Mouse (Mus musculus) forebrain, embryonic 16.5 days (tissue): ENCODE measurements at regions not wholly inside any gene's neighbourhood (a gene's known extent, or its start where the extent isn't known, plus 50 kb on each side); places are given as distances from the start of the nearest gene placed in this dataset.

ENCODE experiments used
- ATAC-seq: fragments of 200-750 bp; cut with Nextera tagmentation; 2 replicates; pipeline ENCODE4 v1.8.0; 2017; ENCODE audit warnings: mild to moderate bottlenecking, moderate library complexity
- H3K27ac ChIP-seq: fragments of 300-500 bp; sonication (generic); 2 replicates; pipeline ENCODE4 v1.5.1; 2014; ENCODE audit warnings: low read length, control low read depth
- H3K27me3 ChIP-seq: fragments of 300-500 bp; sonication (generic); replicated peaks from 2 replicates; pipeline ENCODE4 v1.6.1; 2014; ENCODE audit warnings: low read length; ENCODE audit not compliant: control insufficient read depth, insufficient read depth
- H3K36me3 ChIP-seq: fragments of 300-500 bp; sonication (generic); 2 replicates; pipeline ENCODE4 v1.6.1; 2014; ENCODE audit not compliant: control insufficient read depth, insufficient read depth
- H3K4me1 ChIP-seq: fragments of 300-500 bp; sonication (generic); replicated peaks from 2 replicates; pipeline ENCODE4 v1.6.1; 2014; ENCODE audit warnings: low read length; ENCODE audit not compliant: control insufficient read depth, insufficient read depth
- H3K4me2 ChIP-seq: fragments of 300-500 bp; sonication (generic); 2 replicates; pipeline ENCODE4 v1.6.1; 2014; ENCODE audit warnings: mild to moderate bottlenecking, low read length, control low read depth
- H3K4me3 ChIP-seq: fragments of 300-500 bp; sonication (generic); replicated peaks from 2 replicates; pipeline ENCODE4 v1.5.1; 2014; ENCODE audit warnings: mild to moderate bottlenecking, low read length, control low read depth
- H3K9ac ChIP-seq: fragments of 300-500 bp; sonication (generic); replicated peaks from 2 replicates; pipeline ENCODE4 v1.6.1; 2014; ENCODE audit warnings: low read depth, low read length, control low read depth
- H3K9me3 ChIP-seq: fragments of 300-500 bp; sonication (generic); 2 replicates; pipeline ENCODE4 v1.6.1; 2016; ENCODE audit warnings: low read length; ENCODE audit not compliant: control insufficient read depth
- WGBS: fragments of 180-500 bp; shearing (Covaris S2); extraction: QIAGEN DNeasy Blood & Tissue Kit; methylation state at CpG from one replicate; pipeline ENCODE4 v1.1.7; 2014; 5-methylcytosine and 5-hydroxymethylcytosine counted together

GRCm38 (mm10) chr7:68550330-68550729 is 198.7 kb downstream of the Arrdc4 start:
- Histone ChIP-seq H3K9ac (no peak overlapping the region), H3K9me3 (no peaks in the 10 kb centered on the region), H3K36me3 (no peaks in the 10 kb centered on the region), H3K4me1 (no peaks in the 10 kb centered on the region), H3K4me3 (no peak overlapping the region), H3K27me3 (no peaks in the 10 kb centered on the region), H3K4me2 (no peak overlapping the region), H3K27ac (no peak overlapping the region)
- 40% methylated on average over 3 of the region's 3 CpGs for WGBS
- no peak for ATAC-seq

DNA sequence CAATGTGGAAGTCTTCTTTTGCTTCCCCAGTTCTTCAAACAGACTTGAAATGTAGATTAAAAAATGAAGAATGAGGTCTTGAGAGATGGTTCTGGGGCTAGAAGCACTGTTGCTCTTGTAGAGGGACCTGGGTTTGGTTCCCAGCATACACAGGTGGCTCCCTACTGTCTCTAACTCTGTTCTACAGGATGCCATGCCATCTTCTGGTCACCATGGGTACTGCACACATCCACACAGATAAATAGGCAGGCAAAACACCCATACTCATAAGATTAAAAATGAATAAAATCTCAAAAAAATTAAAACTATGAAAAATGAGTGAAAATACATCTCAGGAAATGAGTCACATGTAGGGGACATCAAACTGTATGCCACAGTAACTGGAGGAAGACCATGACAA is 200.9 kb downstream of the Arrdc4 start:
- Histone ChIP-seq H3K27me3 (no peaks in the 10 kb centered on the region), H3K4me2 (no peak overlapping the region), H3K4me1 (no peaks in the 10 kb centered on the region), H3K9me3 (no peaks in the 10 kb centered on the region), H3K27ac (no peak overlapping the region), H3K36me3 (no peaks in the 10 kb centered on the region), H3K4me3 (no peak overlapping the region), H3K9ac (no peak overlapping the region)
- no peak for ATAC-seq

DNA sequence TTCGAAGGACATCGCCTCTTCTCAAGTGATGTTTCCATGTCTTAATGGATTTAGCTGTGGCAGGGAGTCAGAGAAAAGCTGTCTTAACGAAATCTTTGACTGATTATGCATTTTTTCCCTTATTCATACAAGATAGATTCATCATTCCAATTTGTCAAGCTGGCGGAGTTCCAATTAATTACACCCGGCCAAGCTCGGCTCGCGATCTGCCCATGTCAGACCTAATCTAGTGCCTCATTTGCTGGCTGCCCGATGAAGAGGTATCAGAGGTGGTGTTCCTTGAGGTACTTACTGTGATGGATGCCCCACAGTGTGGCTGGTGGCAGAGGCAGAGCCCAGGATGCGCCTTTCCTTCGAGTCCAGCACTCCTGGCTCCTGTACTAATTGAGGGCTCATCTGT is 204.9 kb downstream of the Arrdc4 start:
- WGBS: 69% methylated on average over 11 of the region's 11 CpGs
- H3K27me3 ChIP-seq: no peaks in the 10 kb centered on the region
- H3K9ac ChIP-seq: no peak overlapping the region
- ATAC-seq: no peak
- H3K36me3 ChIP-seq: no peaks in the 10 kb centered on the region
- H3K4me3 ChIP-seq: no peak overlapping the region
- H3K9me3 ChIP-seq: no peaks in the 10 kb centered on the region
- no peaks in the 10 kb centered on the region for H3K4me1 ChIP-seq
- no peak overlapping the region for H3K4me2 ChIP-seq
- H3K27ac ChIP-seq: no peak overlapping the region

GRCm38 (mm10) chr7:68509096-68509495 is 235.5 kb downstream of the Fam169b start:
- no peak for ATAC-seq
- Histone ChIP-seq H3K9me3 (peaks cover 2% of the 10 kb centered on the region; the same call in 1 of the 2 replicates), H3K4me2 (no peak overlapping the region), H3K36me3 (no peaks in the 10 kb centered on the region), H3K27me3 (no peaks in the 10 kb centered on the region), H3K27ac (no peak overlapping the region), H3K4me1 (no peaks in the 10 kb centered on the region), H3K9ac (no peak overlapping the region), H3K4me3 (no peak overlapping the region)
- 88% methylated on average over 6 of the region's 6 CpGs for WGBS

DNA sequence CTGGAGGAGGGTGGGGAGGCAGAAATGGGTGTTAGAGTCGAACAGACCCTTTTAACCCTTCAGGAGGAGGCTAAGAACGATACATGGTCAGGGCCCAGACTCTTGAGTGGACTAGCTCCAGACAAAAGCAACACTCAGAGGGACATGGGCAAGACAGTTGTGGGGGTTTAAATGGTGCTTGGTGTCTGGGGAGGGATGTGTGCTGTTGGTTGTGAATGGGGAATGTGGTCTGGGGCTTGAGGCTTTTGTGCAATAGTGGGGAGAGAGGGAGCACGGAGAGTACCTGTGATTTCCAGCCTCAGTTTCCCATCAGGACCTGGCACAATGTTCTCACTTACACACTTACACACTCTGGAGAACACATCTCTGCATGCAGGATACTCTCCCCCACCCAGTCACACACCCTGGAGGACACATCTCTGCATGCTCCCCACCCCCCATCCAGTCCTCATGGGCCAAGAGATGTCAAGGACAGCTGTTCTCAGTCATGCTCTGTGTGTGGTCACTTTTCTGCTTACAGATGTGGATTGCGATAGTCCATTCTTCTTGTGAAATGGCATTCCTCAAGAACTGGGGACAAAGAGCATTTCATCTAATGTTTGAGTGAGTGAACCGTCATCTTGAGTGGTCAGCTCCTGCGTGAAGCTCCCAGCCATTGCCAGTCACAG is 217.6 kb downstream of the Fam169b start:
- WGBS: 84% methylated on average over 6 of the region's 6 CpGs
- Histone ChIP-seq H3K4me2 (no peak overlapping the region), H3K9me3 (no peaks in the 10 kb centered on the region)

GRCm38 (mm10) chr7:68486676-68487075 is 213.0 kb downstream of the Fam169b start:
- peak; percentile 52; the same call in 1 of the 2 replicates for ATAC-seq
- H3K4me2 ChIP-seq: no peak overlapping the region
- no peak overlapping the region for H3K4me3 ChIP-seq
- H3K36me3 ChIP-seq: no peaks in the 10 kb centered on the region
- H3K9ac ChIP-seq: no peak overlapping the region
- H3K27me3 ChIP-seq: no peaks in the 10 kb centered on the region
- 79% methylated on average over 3 of the region's 3 CpGs for WGBS
- no peaks in the 10 kb centered on the region for H3K9me3 ChIP-seq
- H3K27ac ChIP-seq: no peak overlapping the region
- H3K4me1 ChIP-seq: no peaks in the 10 kb centered on the region

More for the DNA sequence above, 217.6 kb downstream of the Fam169b start:
- Histone ChIP-seq H3K9ac (no peak overlapping the region), H3K4me1 (no peaks in the 10 kb centered on the region), H3K36me3 (no peaks in the 10 kb centered on the region), H3K4me3 (no peak overlapping the region), H3K27ac (no peak overlapping the region), H3K27me3 (no peaks in the 10 kb centered on the region)
- ATAC-seq: no peak

DNA sequence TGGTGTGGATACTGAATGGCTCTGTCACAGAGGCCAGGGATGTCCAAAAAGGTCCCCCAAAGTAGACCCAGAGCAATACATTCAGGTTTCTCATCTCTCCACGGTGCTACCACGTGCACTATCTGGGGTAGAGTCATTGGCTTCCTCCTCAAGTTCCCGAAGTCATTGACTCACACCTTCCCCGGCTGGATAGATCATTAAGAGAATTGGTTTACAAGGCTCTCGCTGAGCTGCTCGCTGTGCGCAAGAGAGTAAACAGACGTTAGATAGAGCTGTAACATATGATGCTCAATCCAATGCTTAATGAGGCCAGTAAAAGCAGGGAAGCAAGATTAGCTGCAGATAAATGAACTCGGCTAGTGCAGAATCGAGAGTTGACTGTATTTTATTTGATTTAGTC is 208.9 kb downstream of the Fam169b start:
- Histone ChIP-seq H3K4me3 (no peak overlapping the region), H3K36me3 (no peaks in the 10 kb centered on the region), H3K27me3 (0 out of 2 replicates have a peak, but pooled peaks cover 2% of the 10 kb centered on the region), H3K9me3 (no peaks in the 10 kb centered on the region), H3K9ac (no peak overlapping the region), H3K4me2 (no peak overlapping the region), H3K27ac (no peak overlapping the region), H3K4me1 (no peaks in the 10 kb centered on the region)
- no peak for ATAC-seq
- 63% methylated on average over 10 of the region's 10 CpGs for WGBS

GRCm38 (mm10) chr7:68480770-68481169 is 207.1 kb downstream of the Fam169b start:
- 0 out of 2 replicates have a peak, but pooled peaks cover 2% of the 10 kb centered on the region for H3K27me3 ChIP-seq
- H3K9me3 ChIP-seq: no peaks in the 10 kb centered on the region
- H3K36me3 ChIP-seq: no peaks in the 10 kb centered on the region
- no peak overlapping the region for H3K9ac ChIP-seq
- no peak overlapping the region for H3K4me3 ChIP-seq
- no peak overlapping the region for H3K4me2 ChIP-seq
- no peak overlapping the region for H3K27ac ChIP-seq
- H3K4me1 ChIP-seq: no peaks in the 10 kb centered on the region
- ATAC-seq: peak; percentile 70
- WGBS: 30% methylated on average over 7 of the region's 7 CpGs

DNA sequence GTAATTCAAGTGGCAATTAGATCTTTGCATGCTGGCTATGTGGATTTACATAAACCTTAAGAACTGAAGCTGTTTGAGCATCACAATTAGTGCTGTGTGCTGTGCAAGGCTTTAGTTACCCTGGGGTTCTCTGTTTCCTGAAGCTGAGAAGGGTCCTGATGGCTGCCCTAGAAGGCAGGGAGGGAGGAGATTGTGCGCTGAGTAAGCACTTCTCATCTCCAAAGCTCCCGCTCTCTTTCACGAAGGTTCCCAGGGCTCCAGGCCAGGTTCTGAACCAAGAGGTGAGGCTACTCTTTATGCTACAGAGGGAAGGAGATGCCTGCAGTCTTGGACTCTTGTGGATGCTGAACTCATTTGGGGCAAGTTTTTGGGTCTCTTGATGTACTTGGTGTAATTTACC is 206.7 kb downstream of the Fam169b start:
- no peak overlapping the region for H3K9ac ChIP-seq
- peak; percentile 58; the same call in 1 of the 2 replicates for ATAC-seq
- H3K4me1 ChIP-seq: no peaks in the 10 kb centered on the region
- no peaks in the 10 kb centered on the region for H3K36me3 ChIP-seq
- H3K9me3 ChIP-seq: no peaks in the 10 kb centered on the region
- H3K4me2 ChIP-seq: no peak overlapping the region
- WGBS: 51% methylated on average over 3 of the region's 3 CpGs
- H3K4me3 ChIP-seq: no peak overlapping the region
- 0 out of 2 replicates have a peak, but pooled peaks cover 2% of the 10 kb centered on the region for H3K27me3 ChIP-seq
- H3K27ac ChIP-seq: no peak overlapping the region

DNA sequence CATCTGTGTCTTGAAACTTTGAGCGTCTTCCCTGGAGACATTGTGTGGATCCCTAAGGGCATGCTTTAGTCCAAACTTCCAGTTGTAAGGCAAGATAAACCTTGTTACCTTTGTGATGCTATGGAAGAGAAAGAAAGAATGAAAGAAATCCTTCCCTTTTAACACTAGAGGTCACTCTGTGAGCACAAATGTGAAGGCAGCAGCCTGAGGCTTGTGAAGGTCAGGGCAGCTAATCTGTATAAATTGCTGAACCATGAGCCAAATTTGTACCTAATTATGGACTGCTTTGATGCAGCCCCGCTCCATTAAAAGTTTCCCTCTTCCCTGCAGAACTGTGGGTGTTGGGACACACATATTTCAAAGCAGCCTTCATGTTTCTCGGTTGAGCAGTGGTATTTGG is 204.4 kb downstream of the Fam169b start:
- no peak for ATAC-seq
- no peak overlapping the region for H3K4me3 ChIP-seq
- no peaks in the 10 kb centered on the region for H3K9me3 ChIP-seq
- H3K27ac ChIP-seq: no peak overlapping the region
- H3K36me3 ChIP-seq: no peaks in the 10 kb centered on the region
- WGBS: 42% methylated on average over 3 of the region's 3 CpGs
- H3K27me3 ChIP-seq: 0 out of 2 replicates have a peak, but pooled peaks cover 2% of the 10 kb centered on the region
- no peak overlapping the region for H3K9ac ChIP-seq
- no peak overlapping the region for H3K4me2 ChIP-seq
- no peaks in the 10 kb centered on the region for H3K4me1 ChIP-seq
